Mouse (Mus musculus): ENCODE data around the gene Nbas. TPM values are rescaled to one million over a fixed set of nuclear protein-coding genes. Genes with fewer than 3 reads are reported as not detected.

The Nbas gene
- 10 to 100 TPM; 20.0 to 24.1 (median 22.3) TPM for total RNA-seq (2022)

DNA sequence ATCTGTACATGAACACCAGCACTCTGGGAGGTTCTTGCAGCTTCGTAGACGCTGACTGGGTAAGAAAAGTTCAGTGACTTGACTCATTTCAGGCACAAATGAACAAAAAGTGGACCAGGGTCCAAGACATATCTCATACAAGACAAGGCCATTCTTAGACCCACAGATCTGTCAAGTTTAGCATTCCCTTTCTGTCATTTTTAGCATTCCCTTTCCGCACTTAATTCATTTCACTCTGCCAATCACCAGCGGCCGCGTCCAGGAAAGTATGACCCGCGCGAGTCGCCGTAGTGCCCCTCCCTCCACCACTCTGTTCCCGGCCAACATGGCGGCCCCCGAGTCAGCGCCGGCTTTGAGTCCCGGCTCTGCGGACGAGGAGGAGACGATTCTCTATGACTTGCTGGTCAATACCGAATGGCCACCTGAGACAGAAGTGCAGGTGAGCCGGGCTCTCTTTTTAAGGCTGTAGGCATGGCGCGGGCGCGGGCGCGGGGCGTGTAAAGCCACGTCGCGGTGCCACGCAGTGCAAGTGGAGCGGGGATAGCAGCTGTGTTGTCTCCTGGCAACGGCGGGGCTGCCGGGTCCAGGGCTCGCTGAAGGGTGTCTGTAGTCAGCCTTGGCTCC, at the start of gene Nbas:
Gene Nbas (plus strand): TSS at position 308 of the 624 bp plus-strand sequence.
- DNase-seq (ENCODE audit: low spot score in 2 of 2): peak; percentile 57 to 63

- no peak for DNase-seq (ENCODE audit: low spot score in 2 of 2)
Measured at GRCm38 (mm10) chr12:13242453-13242852, 26.5 kb upstream of the Nbas start.

DNA sequence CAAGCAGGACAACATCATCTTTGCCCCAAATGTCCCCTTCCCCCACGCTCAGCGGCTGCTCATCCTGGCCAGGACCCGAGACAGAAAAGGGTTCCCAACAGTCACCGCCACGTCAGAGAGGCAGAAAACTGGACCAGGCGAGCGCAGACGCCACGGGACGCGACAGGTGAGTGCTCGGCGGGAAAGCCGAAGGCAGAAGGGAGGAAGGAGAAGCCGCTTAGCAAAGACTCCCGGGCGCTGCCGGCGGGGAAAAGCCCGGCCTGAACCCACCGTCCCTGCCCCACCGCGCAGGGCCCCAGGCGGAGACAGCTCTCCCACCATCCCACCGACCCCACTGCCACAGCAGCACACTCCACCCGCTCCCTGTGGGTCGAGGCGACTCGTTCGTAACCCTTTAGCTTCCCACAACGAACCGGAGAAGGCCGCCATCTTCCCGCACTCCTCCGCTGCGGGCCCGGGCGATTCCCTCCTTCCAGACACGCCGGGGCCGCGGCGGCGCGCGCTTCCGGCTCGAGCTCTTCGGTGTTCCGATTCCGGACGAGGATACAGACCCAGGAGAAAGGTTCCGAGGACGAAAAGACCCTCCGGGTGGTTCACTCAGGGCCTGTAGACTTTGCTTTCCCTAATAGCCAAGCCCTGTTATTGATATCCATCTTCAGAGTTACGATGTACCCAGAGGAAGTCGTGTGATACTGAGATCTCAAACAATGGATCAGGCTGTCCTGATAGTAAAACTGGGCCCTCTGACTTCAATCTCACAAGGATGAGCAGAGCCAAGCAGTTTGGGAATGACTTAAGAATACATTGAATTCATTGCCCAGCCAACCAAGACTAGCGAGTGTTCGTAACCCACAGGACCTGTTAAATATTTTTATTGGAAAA, 20.0 kb upstream of the Nbas start, which contains the start of gene Ddx1:
Gene Ddx1 (minus strand): TSS at position 523 of the 882 bp plus-strand sequence.
- DNase-seq (ENCODE audit: low spot score in 2 of 2): peak; percentile 46 to 52

DNA sequence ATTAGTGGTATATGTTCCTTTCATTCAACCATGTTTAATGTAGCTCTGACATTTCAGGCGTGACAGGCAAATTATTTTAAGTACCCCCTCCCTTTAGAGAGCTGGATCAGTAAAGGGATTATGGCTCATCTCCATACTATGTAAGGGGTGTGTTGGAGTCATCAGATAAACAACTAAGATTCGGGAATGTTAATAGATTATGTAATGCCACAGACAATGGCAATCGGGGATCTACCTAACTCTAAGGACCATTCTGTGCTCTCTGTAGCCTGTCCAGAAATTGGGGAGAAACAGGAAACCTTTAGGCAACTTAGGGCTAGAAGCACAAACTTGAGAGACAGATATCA, 19.4 kb upstream of the Nbas start:
- DNase-seq (ENCODE audit: low spot score in 2 of 2): no peak

- no peak for DNase-seq (ENCODE audit: low spot score in 2 of 2)
Measured at GRCm38 (mm10) chr12:13255068-13255467, 13.9 kb upstream of the Nbas start.

DNA sequence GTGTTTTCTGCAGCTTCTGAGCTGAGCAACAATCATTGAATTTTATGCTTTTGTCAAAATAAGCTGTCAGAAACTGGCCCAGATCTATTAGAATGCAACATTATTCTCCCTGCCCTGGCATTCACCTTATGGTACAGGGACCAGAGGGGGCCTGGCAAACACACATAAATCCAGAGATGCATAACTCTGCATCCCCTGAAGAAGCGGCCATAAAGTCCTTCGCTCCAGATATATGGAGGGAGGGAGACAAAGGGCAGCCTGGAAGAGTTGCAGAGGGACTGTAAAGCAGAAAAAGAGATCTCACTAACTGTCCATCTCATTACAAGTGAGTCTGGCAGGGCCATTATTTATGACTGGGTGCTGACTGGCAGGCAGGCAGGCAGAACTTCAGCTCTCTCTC, 13.2 kb upstream of the Nbas start:
- no peak for DNase-seq (ENCODE audit: low spot score in 2 of 2)

- no peak for DNase-seq (ENCODE audit: low spot score in 2 of 2)
Measured at GRCm38 (mm10) chr12:13268412-13268811, 521 bp upstream of the Nbas start.

DNA sequence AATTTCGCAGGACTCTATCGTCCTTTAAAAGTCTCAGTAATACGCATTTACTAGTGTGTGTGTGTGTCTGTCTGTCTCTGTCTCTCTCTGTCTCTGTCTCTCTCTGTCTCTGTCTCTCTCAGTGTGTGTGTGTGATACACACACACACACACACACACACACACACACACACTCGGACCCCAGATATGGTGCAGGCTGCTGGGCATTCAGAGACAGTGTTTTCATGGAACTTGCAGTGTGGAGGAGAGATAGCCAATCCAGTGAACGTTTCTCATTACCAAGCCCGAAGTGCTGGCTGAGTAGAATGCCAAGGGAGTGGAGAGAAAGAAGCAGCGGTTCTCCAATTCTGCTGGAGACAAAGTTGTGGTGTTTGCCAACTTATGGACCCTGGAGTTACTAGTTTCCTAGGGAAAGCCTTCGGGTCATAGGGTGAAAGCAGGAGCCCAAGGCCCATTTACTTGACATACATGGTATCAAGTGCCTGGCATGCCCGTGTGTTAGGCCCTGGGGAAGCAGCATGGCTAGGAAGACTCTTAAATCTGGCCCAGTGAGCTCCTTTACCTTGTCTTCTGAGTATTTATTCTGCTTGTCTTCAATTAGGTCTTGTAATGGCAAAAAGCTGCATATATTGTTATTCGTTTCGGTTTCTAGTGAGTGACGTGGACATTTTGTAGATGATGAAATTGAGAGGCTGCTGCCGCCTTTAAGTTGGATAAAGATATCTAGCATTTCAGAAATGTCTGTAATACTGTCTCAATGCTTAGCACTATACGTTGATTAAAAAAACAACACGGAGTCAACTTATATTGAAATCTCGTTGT, 847 bp downstream of the Nbas start:
- no peak for DNase-seq (ENCODE audit: low spot score in 2 of 2)

GRCm38 (mm10) chr12:13291453-13291852, 22.5 kb downstream of the Nbas start:
- DNase-seq (ENCODE audit: low spot score in 2 of 2): no peak

- DNase-seq (ENCODE audit: low spot score in 2 of 2): no peak
Measured at GRCm38 (mm10) chr12:13293421-13293881, 24.5 kb downstream of the Nbas start.

DNA sequence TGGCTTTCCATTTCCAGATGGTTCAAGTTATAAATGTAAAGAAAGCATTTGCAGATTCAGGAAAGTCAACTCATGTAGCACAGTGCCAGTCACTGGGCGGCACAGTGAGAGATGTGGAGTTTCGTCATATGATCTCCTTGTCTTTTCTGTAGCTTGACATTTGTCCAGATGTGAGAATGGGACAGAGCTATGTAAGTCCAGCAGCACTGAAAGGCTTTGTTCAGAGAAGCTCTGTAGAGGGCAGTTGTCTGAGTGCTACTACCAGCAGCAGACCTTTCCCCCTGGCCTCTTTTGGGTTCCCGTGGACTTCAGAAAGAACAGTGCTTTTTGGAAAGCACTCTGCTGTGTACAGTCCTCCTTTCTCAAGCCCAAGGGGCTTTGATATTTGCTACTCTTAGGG, 34.1 kb downstream of the Nbas start:
- DNase-seq (ENCODE audit: low spot score in 2 of 2): no peak

- DNase-seq (ENCODE audit: low spot score in 2 of 2): no peak
Measured at GRCm38 (mm10) chr12:13313966-13314365, 45.0 kb downstream of the Nbas start.

DNA sequence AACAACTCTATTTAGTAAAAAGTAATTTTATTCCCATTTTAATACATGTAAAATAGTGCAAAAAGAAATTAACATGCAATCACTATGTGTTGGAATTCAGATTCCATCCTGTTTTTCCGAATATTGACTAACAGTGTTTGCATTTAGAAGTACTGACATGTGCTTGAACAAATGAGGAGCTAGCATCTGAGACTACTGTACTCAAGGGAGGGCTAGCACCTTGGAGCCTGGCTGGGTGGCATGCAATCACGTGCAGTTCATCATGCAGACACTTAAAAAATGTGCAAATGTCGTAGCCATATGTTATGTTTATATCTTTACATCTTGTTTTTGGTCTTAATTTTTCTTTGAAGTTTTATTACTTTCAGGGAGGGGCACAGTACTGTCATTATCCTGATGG, 45.5 kb downstream of the Nbas start:
- DNase-seq (ENCODE audit: low spot score in 2 of 2): no peak

DNA sequence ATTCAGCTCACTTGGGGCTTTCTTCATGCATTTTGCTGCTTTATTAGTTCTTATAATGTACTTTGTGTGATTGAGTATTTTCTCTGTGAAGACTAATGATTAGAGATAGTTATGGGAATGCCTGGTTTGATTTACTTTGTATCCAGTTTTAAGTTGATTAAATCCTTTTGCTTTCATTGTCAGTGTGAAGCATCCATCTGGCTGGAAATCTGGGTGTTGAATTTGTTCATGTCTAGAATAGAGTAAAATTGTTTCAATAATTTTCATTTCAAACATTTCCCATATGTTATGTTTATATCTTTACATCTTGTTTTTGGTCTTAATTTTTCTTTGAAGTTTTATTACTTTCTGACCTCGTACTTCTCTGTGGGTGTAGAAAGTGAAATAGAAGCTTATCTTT, 46.1 kb downstream of the Nbas start:
- no peak for DNase-seq (ENCODE audit: low spot score in 2 of 2)

DNA sequence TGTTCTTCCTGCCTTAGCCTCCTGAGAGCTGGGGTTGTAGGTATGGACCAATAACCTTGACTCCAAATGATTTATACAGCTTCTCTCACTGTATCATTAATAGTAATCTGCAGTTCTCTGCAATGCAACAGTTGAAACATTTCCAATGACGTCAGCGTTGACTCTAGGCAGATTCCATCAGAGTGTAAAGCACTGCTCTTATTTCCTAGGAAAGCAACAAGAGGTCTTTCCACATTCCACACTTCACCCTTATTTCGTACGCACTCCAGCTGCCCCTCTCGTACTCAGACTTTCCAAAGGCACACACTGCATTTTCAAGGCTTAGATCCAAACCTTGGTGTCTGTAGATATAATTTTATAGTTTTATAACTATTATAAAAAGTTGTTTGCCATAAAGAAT, 73.6 kb downstream of the Nbas start:
- DNase-seq (ENCODE audit: low spot score in 2 of 2): no peak

DNA sequence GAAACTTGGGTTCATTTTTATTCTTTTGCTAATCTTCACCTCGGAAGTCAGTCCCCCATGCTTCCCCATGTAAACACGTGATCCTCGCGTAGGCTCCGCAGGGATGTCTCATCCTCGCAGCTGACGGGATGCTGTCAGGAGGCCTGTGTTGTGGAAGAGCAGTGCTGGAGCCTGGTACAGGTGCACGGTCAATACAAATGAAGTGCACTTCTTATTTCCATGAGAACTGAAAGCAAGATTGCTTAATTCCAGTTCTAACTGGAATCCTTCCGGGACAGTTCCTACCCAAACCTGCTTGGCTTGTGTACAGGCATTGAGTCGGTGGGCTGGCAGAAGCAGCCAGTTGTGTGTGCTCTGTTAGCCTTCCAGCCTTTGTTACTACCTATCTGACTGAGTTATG, 87.3 kb downstream of the Nbas start:
- no peak for DNase-seq (ENCODE audit: low spot score in 2 of 2)

DNA sequence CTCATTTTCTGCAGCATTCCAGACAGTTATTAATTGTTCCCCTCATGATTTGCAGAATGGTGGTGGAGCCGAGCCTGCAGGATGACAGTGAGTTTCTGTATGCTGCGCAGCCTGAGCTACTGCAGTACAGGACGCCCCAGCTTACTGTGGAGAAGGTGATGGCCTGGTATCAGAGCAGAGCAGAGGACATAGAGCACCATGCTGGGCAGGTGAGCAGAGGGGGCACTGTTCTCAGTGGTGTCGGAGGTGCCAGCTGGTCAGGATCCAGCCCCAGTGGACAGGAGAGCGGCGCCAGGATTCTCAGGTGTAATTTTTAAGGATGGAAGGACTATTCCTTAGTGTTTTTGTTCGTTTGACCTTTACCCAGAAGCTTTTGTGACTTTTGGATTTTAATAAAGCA, 87.8 kb downstream of the Nbas start:
- no peak for DNase-seq (ENCODE audit: low spot score in 2 of 2)

GRCm38 (mm10) chr12:13357229-13357628, 88.3 kb downstream of the Nbas start:
- DNase-seq (ENCODE audit: low spot score in 2 of 2): no peak

DNA sequence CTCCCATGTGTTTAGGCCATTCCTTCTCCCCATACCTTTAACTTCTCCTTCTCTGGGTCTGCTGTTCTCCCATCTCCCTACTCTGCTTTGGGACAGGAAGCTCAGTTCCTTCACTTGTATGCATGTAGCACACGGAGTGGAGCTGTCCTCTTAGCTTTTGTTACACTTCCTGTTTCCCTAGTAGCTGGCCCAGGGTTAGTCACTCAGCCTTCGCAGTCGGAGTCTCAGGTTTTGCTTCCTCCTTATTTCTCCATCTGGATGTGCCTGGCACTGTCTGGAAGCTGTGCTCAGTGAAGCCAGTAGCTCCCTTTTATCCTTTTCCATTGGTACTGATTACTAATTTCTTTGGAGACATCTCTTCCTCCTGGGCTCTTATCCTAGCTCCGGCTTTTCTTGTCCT, 89.9 kb downstream of the Nbas start:
- no peak for DNase-seq (ENCODE audit: low spot score in 2 of 2)

DNA sequence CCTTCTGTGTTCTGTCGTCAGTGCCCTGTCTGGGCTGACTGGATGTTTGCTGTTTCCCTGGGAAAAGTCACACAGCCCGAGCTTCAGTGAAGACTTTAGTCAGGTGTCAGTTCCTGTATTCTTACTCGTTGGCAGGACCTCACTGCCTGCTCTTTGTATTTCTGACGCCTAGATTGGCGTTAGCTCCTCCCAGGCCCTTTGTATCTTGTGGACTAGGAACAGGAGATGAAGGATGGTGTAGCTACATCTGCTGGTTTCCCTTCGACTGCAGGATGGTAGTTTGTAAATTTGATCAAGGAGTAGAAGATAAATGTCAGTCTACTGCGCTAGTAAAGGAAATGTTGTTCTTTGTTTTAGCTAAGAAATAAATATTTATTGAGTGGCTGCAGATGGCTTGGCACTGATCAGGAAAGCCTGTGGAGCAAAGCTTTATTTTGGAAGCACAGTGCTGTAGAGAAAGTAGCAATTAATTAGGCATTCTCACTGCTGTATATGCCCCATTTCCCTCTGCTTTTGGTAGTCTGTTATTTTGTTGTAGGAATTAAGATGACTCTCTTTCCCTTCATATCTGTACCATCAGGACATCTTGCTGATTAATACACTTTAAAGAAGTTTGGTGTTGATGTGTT, 91.4 kb downstream of the Nbas start:
- no peak for DNase-seq (ENCODE audit: low spot score in 2 of 2)

- no peak for DNase-seq (ENCODE audit: low spot score in 2 of 2)
Measured at GRCm38 (mm10) chr12:13381580-13381979, 112.6 kb downstream of the Nbas start.
